Mouse (Mus musculus): ENCODE data around the gene Zfp574.
"Not testable (repeated sequence)": the region's sequence is repeated elsewhere in the genome, so short reads cannot be mapped to it uniquely, and the experiment has no call there.

Gene Zfp574

GRCm38 (mm10) chr7:25071979-25072715, at the start of gene Zfp574, which contains the start of gene Grik5:
TSS of gene Zfp574 (plus strand) at chr7:25072567.
TSS of gene Grik5 (minus strand) at chr7:25072346.
- no peak for DNase-seq (ENCODE audit: low read depth, low spot score)

DNA sequence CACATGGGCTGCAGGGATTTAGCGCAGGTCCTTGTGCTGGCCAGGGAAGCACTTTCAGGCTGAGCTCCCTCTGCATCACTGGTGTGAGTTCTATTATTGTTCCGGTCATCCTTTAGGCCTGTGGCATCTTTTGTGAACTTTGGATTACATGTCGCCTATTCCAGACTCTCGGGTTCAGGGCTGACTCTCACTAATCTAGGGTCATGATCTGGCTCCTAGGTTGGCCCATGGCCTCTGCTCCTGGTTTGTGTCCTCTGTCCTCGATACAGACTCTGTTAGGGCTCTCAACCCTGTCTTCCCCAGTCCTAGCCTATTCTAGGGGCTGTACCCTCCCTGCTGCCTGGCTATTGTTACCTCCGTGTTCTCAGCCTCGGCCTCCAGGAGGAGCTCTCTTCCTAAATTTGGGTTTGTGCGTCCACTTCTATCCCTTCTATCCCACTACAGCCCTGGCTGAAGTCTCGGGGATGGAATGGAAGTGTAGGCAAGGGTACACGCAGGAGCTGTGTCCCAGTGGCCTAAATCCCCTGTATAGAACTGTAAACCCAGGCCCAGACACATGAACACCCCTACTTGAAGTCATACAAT, 46.4 kb upstream of the Zfp574 start:
- DNase-seq (ENCODE audit: low read depth, low spot score): no peak

DNA sequence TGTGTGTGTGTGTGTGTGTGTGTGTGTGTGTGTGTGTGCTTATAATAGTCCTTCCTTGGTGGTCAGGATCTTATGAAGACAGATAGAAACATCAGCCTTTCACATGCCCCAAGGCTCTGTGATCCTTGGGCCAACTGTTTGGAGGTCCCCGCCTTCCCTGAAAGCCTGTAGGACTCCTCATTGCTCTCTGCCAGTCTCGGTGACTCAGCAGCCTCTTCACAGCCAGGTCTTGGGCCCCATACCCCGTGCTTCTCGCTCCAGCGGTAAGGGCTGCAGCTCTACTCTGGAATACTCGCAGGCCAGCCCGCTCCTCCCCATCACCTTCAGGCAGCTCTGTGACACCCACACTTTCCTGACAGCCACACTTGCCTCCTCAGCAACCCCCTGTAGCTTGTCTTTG, 45.9 kb upstream of the Zfp574 start:
- no peak for DNase-seq (ENCODE audit: low read depth, low spot score)

- peak; percentile 73 for DNase-seq (ENCODE audit: low read depth, low spot score)
Measured at GRCm38 (mm10) chr7:25030032-25030753, 42.2 kb upstream of the Zfp574 start.

DNA sequence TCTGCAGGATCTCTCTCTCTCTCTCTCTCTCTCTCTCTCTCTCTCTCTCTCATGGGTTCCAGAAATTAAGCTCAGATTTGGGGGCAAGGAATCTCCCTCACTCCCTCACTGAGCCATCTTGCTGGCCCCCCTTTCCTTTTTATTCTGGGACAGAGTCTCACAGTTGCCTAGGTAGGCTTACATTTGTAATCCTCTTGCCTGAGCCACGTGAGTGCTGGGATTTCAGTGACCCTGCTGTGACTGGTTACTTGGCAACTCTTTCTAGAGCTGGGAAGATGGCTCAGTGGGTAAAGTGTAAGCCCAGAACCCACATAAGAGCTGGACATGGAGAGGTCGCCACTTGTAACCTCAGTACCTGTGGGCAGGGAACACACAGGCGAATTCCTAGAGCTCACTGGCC, 40.8 kb upstream of the Zfp574 start:
- DNase-seq (ENCODE audit: low read depth, low spot score): no peak

- no peak for DNase-seq (ENCODE audit: low read depth, low spot score)
Measured at GRCm38 (mm10) chr7:25034796-25035195, 37.6 kb upstream of the Zfp574 start.

DNA sequence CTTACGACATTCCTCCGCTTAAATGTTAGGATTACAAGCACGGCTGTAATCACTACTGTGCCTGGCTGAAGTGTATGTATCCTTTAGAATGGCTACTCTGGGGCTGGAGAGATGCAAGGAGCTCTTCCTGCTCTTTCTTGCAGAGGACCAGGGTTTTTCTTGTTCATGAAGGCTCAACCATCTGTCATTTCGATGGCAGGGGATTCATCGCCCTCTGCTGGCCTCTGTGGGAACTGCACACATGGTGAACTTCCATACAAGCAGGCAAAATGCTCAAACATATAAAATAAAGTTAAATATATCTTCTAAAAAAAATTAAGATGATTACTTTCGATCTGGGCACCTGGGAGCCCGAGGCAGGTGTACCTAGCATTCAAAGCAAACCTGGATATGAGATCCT, 36.5 kb upstream of the Zfp574 start:
- DNase-seq (ENCODE audit: low read depth, low spot score): peak; percentile 59

DNA sequence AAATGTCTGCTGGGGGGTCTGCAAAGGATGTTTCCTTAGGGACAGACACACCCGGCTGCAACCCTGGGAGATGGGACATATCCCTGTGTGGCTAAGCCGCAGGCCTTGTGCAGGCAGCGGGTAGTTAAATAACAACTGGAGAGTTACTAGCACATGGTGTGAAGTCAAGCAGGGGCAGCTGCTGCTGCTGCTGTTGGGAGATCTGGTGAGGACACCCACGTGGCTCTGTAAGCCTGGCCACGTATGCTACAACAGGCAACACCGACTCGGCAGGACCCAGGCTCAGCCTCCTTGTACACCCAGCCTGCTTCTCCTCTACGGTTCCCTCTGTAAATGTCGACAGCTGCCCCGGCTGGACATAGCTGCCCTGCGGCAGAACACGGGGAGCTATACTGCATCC, 30.4 kb upstream of the Zfp574 start:
- no peak for DNase-seq (ENCODE audit: low read depth, low spot score)

DNA sequence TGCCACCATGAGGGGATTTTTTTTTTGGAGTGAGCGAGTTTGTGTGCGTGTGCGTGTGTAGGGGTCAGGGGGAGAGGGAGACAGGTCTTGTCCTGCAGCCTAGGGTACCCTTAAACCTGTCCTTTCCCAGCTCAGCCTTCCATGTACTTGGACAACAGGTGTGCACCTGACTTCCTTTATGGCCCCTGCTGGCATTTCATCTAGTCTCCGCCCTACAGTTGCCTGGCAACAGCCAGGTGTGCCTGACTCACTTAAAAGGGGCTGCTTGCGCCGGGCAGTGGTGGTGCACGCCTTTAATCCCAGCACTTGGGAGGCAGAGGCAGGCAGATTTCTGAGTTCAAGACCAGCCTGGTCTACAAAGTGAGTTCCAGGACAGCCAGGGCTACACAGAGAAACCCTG, 27.8 kb upstream of the Zfp574 start:
- not testable (repeated sequence) for DNase-seq (ENCODE audit: low read depth, low spot score)

- no peak for DNase-seq (ENCODE audit: low read depth, low spot score)
Measured at GRCm38 (mm10) chr7:25047363-25047762, 25.0 kb upstream of the Zfp574 start.

- no peak for DNase-seq (ENCODE audit: low read depth, low spot score)
Measured at GRCm38 (mm10) chr7:25049295-25049930, 23.0 kb upstream of the Zfp574 start.

DNA sequence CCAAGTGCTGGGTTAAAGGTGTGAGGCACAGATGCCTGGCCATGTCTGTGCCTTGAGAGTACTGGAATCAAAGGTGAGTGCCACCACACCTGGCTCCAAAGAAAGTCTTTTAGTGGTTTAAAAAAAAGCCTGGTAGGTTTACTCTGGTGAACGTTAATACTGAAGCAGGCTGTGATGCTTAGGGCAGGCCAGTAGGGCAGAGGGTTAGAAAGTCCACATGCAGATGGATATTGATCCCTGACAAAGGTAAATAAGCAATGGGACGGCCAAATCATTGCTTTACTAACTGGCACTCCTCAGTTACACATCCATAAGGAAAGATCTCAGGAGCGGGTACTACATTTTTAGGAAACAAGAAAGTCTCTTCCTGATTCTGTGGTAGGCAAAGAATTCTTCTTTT, 19.8 kb upstream of the Zfp574 start:
- no peak for DNase-seq (ENCODE audit: low read depth, low spot score)

GRCm38 (mm10) chr7:25056951-25057350, 15.4 kb upstream of the Zfp574 start:
- DNase-seq (ENCODE audit: low read depth, low spot score): no peak

GRCm38 (mm10) chr7:25057888-25058287, 14.5 kb upstream of the Zfp574 start:
- no peak for DNase-seq (ENCODE audit: low read depth, low spot score)

DNA sequence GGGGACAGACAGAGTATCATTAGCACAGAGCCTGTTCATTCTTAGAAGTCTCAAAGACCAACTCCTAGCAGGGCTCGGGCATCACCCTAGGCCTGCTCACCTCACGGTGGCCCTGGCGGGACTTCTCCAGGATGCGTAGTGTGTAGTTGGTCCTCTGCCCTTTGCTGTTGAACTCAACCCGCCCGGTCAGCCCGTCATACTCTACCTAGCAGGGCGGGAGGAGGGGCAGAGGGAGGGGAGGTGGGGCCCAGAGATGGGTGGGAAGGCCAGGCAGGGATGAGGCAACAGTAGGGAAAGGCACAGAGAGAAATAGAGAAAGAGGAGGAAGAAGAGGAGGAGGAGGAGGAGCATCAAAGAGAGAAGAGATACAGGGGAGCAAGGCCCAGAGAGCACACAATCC, 14.0 kb upstream of the Zfp574 start:
- no peak for DNase-seq (ENCODE audit: low read depth, low spot score)

- DNase-seq (ENCODE audit: low read depth, low spot score): no peak
Measured at GRCm38 (mm10) chr7:25058836-25059235, 13.5 kb upstream of the Zfp574 start.

- no peak for DNase-seq (ENCODE audit: low read depth, low spot score)
Measured at GRCm38 (mm10) chr7:25063346-25063745, 9.0 kb upstream of the Zfp574 start.

DNA sequence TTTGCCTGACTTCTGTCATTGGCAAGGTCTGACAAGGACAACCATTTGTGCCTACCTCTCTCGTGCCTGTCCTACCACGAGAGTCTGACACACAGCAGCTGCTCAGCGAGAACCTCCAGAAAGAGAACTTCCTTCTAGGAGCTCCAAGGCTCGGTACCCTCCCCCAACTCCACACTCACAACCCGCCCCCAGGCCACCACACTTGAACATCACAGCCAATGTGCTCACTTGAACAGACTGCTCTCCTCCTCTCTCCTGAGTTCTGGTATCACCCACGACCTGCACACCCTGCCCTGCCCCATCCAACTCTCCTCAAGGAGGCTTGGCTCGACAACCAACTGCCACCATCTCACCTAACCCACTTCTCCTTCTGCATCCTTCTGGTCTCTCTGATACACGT, 8.5 kb upstream of the Zfp574 start:
- no peak for DNase-seq (ENCODE audit: low read depth, low spot score)

- DNase-seq (ENCODE audit: low read depth, low spot score): no peak
Measured at GRCm38 (mm10) chr7:25067338-25067737, 5.0 kb upstream of the Zfp574 start.

DNA sequence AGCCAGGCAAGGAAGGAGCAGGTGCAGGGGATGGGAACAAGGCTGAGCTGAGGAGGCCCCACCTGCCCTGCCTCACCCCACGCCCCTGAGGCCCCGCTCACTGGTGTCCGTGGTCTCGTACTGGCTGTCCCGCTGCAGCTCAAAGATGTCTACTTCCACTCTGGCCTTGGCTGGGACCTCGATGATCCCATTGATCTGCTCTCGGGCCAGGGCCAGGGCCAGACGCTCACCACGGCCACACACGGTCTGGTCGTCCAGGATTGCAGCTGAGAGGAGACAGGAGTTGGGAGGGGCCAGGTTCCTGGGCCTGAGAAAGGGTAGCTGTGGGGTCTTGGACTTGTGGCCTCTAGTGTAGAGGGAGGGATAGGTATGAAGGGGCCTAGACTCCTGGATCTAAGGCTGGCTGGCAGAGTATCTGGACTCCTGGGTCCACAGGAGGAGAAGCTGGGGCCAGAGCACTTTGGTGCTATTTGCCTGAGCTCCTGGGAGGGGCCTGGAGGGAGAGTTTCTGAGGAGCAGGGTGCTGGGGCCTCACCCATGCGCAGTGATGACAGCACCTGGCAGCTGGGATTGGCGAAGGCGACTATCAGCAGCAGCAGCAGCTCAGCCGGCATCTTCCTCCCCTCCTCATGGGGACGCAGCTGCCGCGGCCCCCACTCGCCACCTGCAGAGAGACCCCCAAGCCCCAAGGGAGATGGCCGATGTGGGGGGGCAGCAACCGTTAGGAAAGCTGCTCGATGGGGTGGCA, 4.3 kb upstream of the Zfp574 start:
- DNase-seq (ENCODE audit: low read depth, low spot score): no peak

DNA sequence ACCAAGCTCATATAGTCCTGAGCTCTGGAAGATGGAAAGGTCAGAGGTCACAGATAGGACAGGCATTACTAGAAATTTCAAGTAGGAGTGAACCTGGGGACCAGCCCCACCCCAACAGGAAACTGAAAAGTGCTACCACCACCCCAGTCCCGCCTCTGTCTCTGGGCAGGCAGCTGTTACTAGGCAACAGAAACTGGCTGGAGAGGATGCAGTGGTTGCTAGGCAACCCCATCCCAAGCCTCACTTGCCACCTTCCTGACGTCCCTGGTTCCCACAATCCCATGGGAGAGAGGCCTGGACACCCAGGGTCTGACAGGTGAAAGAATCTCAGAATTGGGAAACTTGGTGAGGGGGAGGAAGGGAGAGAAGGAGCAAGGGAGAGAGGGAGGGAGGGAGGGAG, 3.6 kb upstream of the Zfp574 start:
- DNase-seq (ENCODE audit: low read depth, low spot score): no peak

Measured in A20 (cell line).